Comparison of ENCODE assay signal across 8 mouse cellular contexts in genomic region chr1:192835211-192835681, GRCm38 (mm10). TPM values are rescaled to one million over a fixed set of nuclear protein-coding genes. Genes with fewer than 3 reads are reported as not detected.
DNase-seq lines count a peak whose midpoint lies in the region; ATAC-seq and TF ChIP-seq lines count a peak whose summit lies in the region.

No protein-coding gene starts in this region.

- 7% methylated on average over 18 of the region's 18 CpGs for WGBS in lung, embryonic 15.5 days
- WGBS in liver, embryonic 12.5 days (ENCODE audit: insufficient replicate concordance), result 10% methylated on average over 18 of the region's 18 CpGs

- H3K4me1 ChIP-seq in lung, embryonic 15.5 days, result peaks cover 35% of the 10 kb centered on the region
- H3K4me1 ChIP-seq in cortical plate, adult 2 months (ENCODE audit: control insufficient read depth, insufficient read depth, low read length), result no peaks in the 10 kb centered on the region
- H3K4me1 ChIP-seq in liver, embryonic 12.5 days, result peaks cover 32% of the 10 kb centered on the region

- no peak for TF ChIP-seq CTCF in cortical plate, adult 2 months (IDR thresholded peaks at IDR 0.05; ENCODE audit: extremely low read depth, insufficient read depth, low read length)

- H3K9me3 ChIP-seq in lung, embryonic 15.5 days, result no peaks in the 10 kb centered on the region
- H3K9me3 ChIP-seq in liver, embryonic 12.5 days (replicated peaks), result no peaks in the 10 kb centered on the region

- peak overlapping the region; percentile 50 for H3K4me3 ChIP-seq in lung, embryonic 15.5 days
- H3K4me3 ChIP-seq in cortical plate, adult 2 months (ENCODE audit: insufficient read depth, low read length), result peak overlapping the region; percentile 30
- peak overlapping the region; percentile 48 for H3K4me3 ChIP-seq in liver, embryonic 12.5 days

- peak; percentile 50; the same call in 1 of the 2 replicates for ATAC-seq in lung, embryonic 15.5 days (ENCODE audit: borderline replicate concordance, extremely low read depth, low FRiP score, low TSS enrichment)
- peak; percentile 14; the same call in 1 of the 2 replicates for ATAC-seq in liver, embryonic 12.5 days

- no peak for DNase-seq in lung, postnatal 14 days
- DNase-seq in forelimb bud, embryonic 11.5 days (ENCODE audit: low read depth, low spot score), result peak; percentile 86
- peak; percentile 39 for DNase-seq in right cerebral cortex, postnatal 25 days
- no peak for DNase-seq in spleen, postnatal 4 days (ENCODE audit: low spot score in 2 of 2)
- DNase-seq in T-cell, adult 2 months (ENCODE audit: low spot score), result no peak

- H3K9ac ChIP-seq in lung, embryonic 15.5 days, result peak overlapping the region; percentile 46
- H3K9ac ChIP-seq in liver, embryonic 12.5 days, result no peak overlapping the region

- H3K27ac ChIP-seq in lung, embryonic 15.5 days, result peak overlapping the region; percentile 76
- no peak overlapping the region for H3K27ac ChIP-seq in cortical plate, adult 2 months (ENCODE audit: insufficient read depth, low read length)
- H3K27ac ChIP-seq in liver, embryonic 12.5 days, result no peak overlapping the region

- no peaks in the 10 kb centered on the region for H3K36me3 ChIP-seq in lung, embryonic 15.5 days
- H3K36me3 ChIP-seq in liver, embryonic 12.5 days, result no peaks in the 10 kb centered on the region

- peak; percentile 41; the same call in 1 of the 2 replicates for TF ChIP-seq POLR2A in cortical plate, adult 2 months (IDR thresholded peaks at IDR 0.05; ENCODE audit: extremely low read depth, insufficient read depth, low read length)

- peaks cover 32% of the 10 kb centered on the region for H3K27me3 ChIP-seq in lung, embryonic 15.5 days
- peaks cover 72% of the 10 kb centered on the region for H3K27me3 ChIP-seq in liver, embryonic 12.5 days (replicated peaks)

- peak overlapping the region; percentile 94 for H3K4me2 ChIP-seq in lung, embryonic 15.5 days
- H3K4me2 ChIP-seq in liver, embryonic 12.5 days, result peak overlapping the region; percentile 69

RNA-seq across cellular contexts. Expression of gene Sertad4, which starts 20.3 kb away (rescaled TPM):
- polyA plus RNA-seq in lung, embryonic 15.5 days (2015; fragmentation: Nextera tagmentation; extraction: Ambion mirVana), result 18.9 and 20.9 TPM in 2 replicates
- 11.7 and 12.5 TPM in 2 replicates for polyA plus RNA-seq in cortical plate, adult 2 months (2012; rRNA removed)
- 1.8 and 3.6 TPM in 2 replicates for polyA plus RNA-seq in liver, embryonic 12.5 days (2016; fragmentation: Nextera tagmentation; extraction: Ambion mirVana)

Comparison
In these comparisons a context has a peak if more than half of its experiments do, and no peak if none do; other contexts are left out.
1. DNase-seq: peak in forelimb bud, embryonic 11.5 days (single experiment) and right cerebral cortex, postnatal 25 days (single experiment); none in lung, postnatal 14 days (single experiment), spleen, postnatal 4 days (0 of 2) and T-cell, adult 2 months (single experiment).
2. Peak in every context shown above with its lines, with median percentiles within 50 percentile points of each other: H3K4me3 ChIP-seq.